Mouse (Mus musculus) layer of hippocampus, postnatal 10 days (tissue): Measurements from ENCODE around the gene Ciita. TPM values are rescaled to one million over a fixed set of nuclear protein-coding genes. Genes with fewer than 3 reads are reported as not detected.

ENCODE experiments used
- DNase-seq, 2 experiments: peaks; one replicate each; pipeline ENCODE4 v3.0.0; 2021; ENCODE audit warnings: low spot score in 2 of 2
- total RNA-seq, 2 experiments: library from RNA; stranded (reverse); gene quantifications; 2 replicates each; pipeline ENCODE4 v1.2.3; 2021

Ciita gene
- total RNA-seq, 2 experiments from 2014 or later = 0.07 to 0.16 TPM

DNA sequence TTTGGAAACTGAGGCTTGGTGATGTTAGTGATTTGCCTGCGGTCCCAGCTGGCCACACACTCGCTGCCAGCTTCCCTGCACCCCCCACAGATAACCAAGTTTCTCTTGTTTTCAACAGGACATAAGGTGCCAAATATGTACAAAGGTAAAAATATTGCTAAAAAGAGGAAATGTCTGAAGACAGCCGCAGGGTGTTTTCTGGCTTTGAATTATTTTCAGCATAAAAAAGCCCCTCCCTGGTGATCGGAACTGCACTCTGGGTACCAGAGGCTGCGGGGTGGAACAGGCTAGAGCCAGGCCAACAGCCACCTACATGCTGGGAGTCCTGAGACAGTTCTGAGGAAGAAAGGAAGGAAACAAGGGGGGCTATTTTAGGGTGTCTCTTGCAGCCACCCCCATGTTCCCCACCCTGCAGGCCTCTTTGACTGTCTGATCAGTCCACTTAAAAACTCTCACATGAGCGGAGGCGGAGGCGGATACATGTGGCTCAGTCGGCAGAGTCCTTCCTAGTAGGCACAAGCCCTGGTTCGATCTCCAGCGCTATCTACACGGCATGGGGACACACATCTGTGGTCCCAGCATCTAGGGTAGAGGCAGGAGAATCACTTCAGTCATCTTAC lies 36.2 kb downstream of the Ciita start:
- DNase-seq = no peak

- no peak for DNase-seq
Measured at GRCm38 (mm10) chr16:10518030-10518429, 38.2 kb downstream of the Ciita start.

- DNase-seq = peak; percentile 91 to 92
Measured at GRCm38 (mm10) chr16:10520908-10521614, 41.2 kb downstream of the Ciita start.

DNA sequence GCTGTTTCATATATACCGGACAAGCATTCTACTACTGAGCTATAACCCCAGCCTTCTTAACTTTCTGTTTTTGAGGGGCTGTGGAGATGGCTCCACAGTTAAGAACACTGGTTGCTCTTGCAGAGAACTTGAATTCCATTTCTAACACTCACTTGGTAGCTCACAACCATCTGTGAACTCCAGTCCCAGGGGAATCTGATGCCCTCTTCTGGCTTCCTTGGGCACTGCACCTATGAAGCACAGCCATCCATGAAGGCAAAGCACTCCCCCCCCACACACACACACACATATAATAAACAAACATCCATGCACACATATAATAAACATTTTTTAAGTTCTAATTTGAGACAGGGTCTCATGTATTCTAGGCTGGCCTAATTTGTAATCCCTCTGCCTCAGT lies 43.0 kb downstream of the Ciita start:
- DNase-seq = peak; percentile 84 to 87

- no peak for DNase-seq
Measured at GRCm38 (mm10) chr16:10523650-10524049, 43.8 kb downstream of the Ciita start.

GRCm38 (mm10) chr16:10524866-10525609 lies 45.2 kb downstream of the Ciita start:
- DNase-seq = no peak

DNA sequence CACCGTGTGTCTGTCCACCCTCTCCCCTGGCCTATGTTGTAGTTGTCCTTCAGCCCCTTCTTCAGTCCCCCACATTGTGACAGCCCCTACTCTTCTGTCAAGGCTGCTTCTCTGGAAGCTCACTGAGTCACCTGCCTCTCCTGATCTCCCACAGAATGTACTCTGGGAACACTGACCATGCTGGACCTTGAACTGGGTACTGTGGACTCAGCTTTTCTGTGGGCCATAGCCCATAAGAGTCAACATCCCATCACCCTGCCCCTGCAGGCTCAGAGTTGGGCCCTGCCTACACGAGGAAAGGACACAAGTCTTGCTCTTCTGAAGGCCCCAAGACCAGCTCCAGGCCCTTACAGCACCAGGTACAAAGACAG lies 45.7 kb downstream of the Ciita start:
- DNase-seq = no peak

- peak; percentile 43 to 51 for DNase-seq
Measured at GRCm38 (mm10) chr16:10527046-10527644, 47.3 kb downstream of the Ciita start.

DNA sequence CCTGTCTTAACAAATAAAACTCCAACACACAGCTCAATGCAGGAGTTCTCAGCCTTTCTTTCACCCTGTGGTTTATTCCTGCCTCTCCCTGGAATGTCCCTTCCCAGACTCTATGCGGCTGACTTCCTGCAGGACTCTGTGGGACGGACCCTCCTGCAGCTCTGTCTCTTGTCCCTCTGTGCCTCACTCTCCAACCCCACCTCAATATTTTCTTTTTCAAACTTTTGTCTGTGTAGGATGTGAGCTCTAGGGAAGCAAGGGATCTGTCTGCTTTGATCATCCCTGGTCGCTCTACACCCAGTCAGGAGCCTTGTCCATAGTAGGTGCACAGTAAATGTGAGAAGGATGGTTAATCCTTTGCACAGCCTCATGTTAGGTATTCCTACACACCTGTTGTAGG lies 48.5 kb downstream of the Ciita start:
- DNase-seq = no peak

DNA sequence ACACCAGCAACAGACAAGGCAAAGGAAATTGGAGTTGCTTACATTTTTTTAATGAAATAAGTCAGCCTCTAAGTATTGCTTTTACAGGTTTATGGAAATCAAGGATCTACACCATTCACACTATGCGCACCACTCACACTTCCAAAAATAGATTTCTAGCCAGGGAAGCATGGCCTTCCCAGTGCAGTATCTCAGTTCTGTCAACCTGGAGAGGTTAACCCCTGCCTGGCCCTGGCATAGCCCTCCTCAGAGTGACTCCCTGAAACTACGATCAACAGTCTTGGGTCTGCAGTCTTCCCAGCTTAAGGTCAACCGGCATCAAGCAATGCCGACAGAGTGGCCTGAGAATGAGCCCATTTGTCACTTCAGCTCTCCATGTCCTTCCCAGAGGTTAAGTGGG lies 50.3 kb downstream of the Ciita start:
- no peak for DNase-seq

- DNase-seq = no peak
Measured at GRCm38 (mm10) chr16:10533781-10534180, 53.9 kb downstream of the Ciita start.

DNA sequence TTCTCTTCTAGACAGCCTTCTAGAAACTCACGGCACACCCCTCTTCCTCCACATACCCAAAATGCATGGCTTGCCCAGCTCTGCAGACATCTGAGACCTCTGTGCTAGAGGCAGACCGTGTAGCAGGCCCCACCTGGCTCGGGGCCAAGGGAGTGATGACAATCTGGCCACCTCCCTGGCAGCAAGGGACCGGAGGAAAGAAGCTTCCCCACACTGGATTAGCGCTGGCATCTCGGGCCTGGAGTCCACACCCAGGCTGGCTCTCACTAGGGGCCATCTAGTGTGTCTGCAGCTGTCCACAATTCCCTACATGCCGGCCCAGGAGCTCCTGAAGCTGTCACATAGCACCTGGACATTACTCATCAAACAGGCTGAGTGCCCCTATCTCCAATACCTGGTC lies 54.7 kb downstream of the Ciita start:
- DNase-seq = no peak

- no peak for DNase-seq
Measured at GRCm38 (mm10) chr16:10536323-10536722, 56.5 kb downstream of the Ciita start.

DNA sequence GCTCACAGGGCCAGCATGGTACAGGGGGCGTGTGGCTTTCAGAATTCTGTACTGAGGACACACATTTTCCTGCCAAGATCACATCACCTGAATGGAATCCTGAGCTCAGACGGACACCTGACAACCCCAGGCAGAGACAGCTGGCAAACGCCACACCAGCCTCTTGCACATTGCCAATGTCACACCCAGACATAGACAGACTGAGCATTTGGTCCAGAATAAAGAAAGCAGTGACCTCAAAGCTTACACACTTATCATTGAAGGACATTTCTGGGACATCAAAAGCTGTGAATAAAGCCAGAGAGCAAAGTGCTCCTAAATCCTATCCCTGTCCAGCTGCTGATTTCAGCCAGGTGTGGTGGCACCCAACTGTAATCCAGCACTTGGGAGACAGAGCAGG lies 57.1 kb downstream of the Ciita start:
- no peak for DNase-seq

- no peak for DNase-seq
Measured at GRCm38 (mm10) chr16:10540763-10541597, 61.1 kb downstream of the Ciita start.

GRCm38 (mm10) chr16:10541598-10541930 lies 61.7 kb downstream of the Ciita start:
- DNase-seq = peak in 1 of 2 experiments; percentile 44

GRCm38 (mm10) chr16:10542266-10542665 lies 62.4 kb downstream of the Ciita start:
- DNase-seq = peak; percentile 37 to 46

DNA sequence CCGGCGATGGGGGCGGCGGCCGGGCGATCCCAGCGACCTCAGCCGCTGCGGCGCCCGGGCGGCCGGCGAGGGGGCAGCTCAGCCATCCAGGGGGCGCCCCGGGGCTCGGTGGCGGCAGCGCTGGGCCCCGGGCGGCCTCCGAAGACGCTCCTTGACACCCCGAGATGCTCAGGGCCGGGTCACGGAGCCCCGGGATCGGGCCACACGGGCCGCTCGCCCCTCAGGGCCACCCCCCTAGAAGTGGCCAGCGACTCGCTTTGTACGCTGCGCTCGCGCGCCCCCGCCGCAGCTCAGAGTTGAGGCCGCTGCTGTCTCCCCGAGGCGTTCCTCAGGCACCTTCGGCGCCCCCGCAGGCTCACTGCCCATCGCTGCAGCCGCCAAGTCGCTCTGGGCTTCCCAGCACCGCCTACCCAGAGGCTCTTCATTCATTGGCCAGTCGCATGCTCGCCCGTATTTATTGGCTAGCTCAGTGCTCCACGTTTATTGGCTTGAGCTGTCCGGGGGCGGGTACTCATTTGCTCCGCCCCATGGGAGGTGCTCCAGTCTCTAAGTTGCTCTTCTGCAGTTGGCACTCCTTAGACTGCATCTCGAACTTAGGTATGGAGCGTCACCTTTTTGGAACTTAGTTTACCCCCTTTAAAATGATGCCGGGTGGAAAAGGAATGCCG lies 63.0 kb downstream of the Ciita start, which contains the start of gene Dexi:
Dexi (minus strand) TSS at position 357 of the 668 bp plus-strand sequence.
- peak; percentile 91 to 94 for DNase-seq

GRCm38 (mm10) chr16:10544995-10545622 lies 65.2 kb downstream of the Ciita start, which contains the start of gene Clec16a:
Gene Clec16a, plus strand, starts transcription at chr16:10545339.
- DNase-seq = peak; percentile 96 to 97

DNA sequence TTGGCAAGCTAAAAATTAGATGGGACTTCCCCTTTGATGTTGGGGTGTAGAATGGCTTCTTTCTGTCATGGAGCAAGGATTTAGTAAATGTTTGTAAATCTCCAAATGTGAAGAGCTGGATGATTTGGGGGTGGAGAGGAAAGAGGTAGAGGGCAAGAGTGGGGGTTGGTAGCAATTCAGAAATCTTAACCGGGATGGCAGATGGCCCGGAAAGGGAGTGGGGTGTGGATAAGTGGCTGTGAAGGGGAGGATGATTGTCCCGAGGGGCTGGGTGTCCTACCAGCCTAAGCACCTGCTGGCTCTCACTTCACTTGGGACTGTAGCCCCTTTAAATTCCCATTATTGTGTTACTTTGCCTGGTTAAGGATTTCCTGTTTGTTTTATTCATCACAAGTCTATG lies 67.0 kb downstream of the Ciita start:
- DNase-seq = no peak
